Mouse (Mus musculus) forebrain, embryonic 15.5 days (tissue): ENCODE measurements at regions not wholly inside any gene's neighbourhood (a gene's known extent, or its start where the extent isn't known, plus 50 kb on each side); places are given as distances from the start of the nearest gene placed in this dataset.

Source experiments
- ATAC-seq: fragments of 200-750 bp; cut with Nextera tagmentation; replicated peaks from 2 replicates; pipeline ENCODE4 v1.8.0; 2017; ENCODE audit warnings: mild to moderate bottlenecking, moderate TSS enrichment, moderate library complexity
- H3K27ac ChIP-seq: fragments of 300-500 bp; sonication (generic); replicated peaks from 2 replicates; pipeline ENCODE4 v1.5.1; 2015; ENCODE audit warnings: mild to moderate bottlenecking, inconsistent platforms
- H3K27me3 ChIP-seq: fragments of 300-500 bp; sonication (generic); 2 replicates; pipeline ENCODE4 v1.6.1; 2015; ENCODE audit warnings: inconsistent platforms
- H3K36me3 ChIP-seq: fragments of 300-500 bp; sonication (generic); 2 replicates; pipeline ENCODE4 v1.6.1; 2015; ENCODE audit warnings: mild to moderate bottlenecking, inconsistent platforms
- H3K4me1 ChIP-seq: fragments of 300-500 bp; sonication (generic); 2 replicates; pipeline ENCODE4 v1.6.1; 2015; ENCODE audit warnings: inconsistent platforms
- H3K4me2 ChIP-seq: fragments of 300-500 bp; sonication (generic); replicated peaks from 2 replicates; pipeline ENCODE4 v1.6.1; 2015; ENCODE audit warnings: mild to moderate bottlenecking, inconsistent platforms
- H3K4me3 ChIP-seq: fragments of 300-500 bp; sonication (generic); 2 replicates; pipeline ENCODE4 v1.5.1; 2015; ENCODE audit warnings: mild to moderate bottlenecking, inconsistent platforms
- H3K9ac ChIP-seq: fragments of 300-500 bp; sonication (generic); replicated peaks from 2 replicates; pipeline ENCODE4 v1.6.1; 2015; ENCODE audit warnings: mild to moderate bottlenecking, inconsistent platforms
- H3K9me3 ChIP-seq: fragments of 300-500 bp; sonication (generic); 2 replicates; pipeline ENCODE4 v1.6.1; 2016; ENCODE audit warnings: inconsistent platforms
- WGBS: fragments of 180-500 bp; shearing (Covaris S2); methylation state at CpG from one replicate; pipeline ENCODE4 v1.1.7; 2015; ENCODE audit warnings: mixed read lengths; 5-methylcytosine and 5-hydroxymethylcytosine counted together

GRCm38 (mm10) chr15:61927385-61928120 is 1004.7 kb upstream of the A1bg start:
- Histone ChIP-seq H3K27ac (no peak overlapping the region), H3K4me1 (no peaks in the 10 kb centered on the region), H3K4me3 (no peak overlapping the region), H3K27me3 (no peaks in the 10 kb centered on the region), H3K9me3 (no peaks in the 10 kb centered on the region), H3K9ac (no peak overlapping the region), H3K4me2 (no peak overlapping the region), H3K36me3 (no peaks in the 10 kb centered on the region)
- WGBS, result 82% methylated on average over 15 of the region's 15 CpGs
- ATAC-seq, result no peak

GRCm38 (mm10) chr15:61920041-61920440 is 997.2 kb upstream of the A1bg start:
- no peak overlapping the region for H3K4me3 ChIP-seq
- no peak overlapping the region for H3K4me2 ChIP-seq
- no peaks in the 10 kb centered on the region for H3K27me3 ChIP-seq
- WGBS, result 66% methylated on average over 2 of the region's 2 CpGs
- no peak overlapping the region for H3K9ac ChIP-seq
- no peak for ATAC-seq
- no peaks in the 10 kb centered on the region for H3K36me3 ChIP-seq
- no peaks in the 10 kb centered on the region for H3K9me3 ChIP-seq
- no peak overlapping the region for H3K27ac ChIP-seq
- H3K4me1 ChIP-seq, result no peaks in the 10 kb centered on the region

- ATAC-seq, result no peak
- Histone ChIP-seq H3K4me3 (no peak overlapping the region), H3K36me3 (no peaks in the 10 kb centered on the region), H3K9me3 (no peaks in the 10 kb centered on the region), H3K27me3 (no peaks in the 10 kb centered on the region), H3K27ac (no peak overlapping the region), H3K9ac (no peak overlapping the region), H3K4me1 (no peaks in the 10 kb centered on the region), H3K4me2 (no peak overlapping the region)
- 86% methylated on average over 7 of the region's 7 CpGs for WGBS
Observed at GRCm38 (mm10) chr15:61913546-61914160, 990.8 kb upstream of the A1bg start.

GRCm38 (mm10) chr15:61905165-61905845 is 982.5 kb upstream of the A1bg start:
- H3K4me3 ChIP-seq, result no peak overlapping the region
- no peaks in the 10 kb centered on the region for H3K4me1 ChIP-seq
- H3K36me3 ChIP-seq, result no peaks in the 10 kb centered on the region
- no peaks in the 10 kb centered on the region for H3K27me3 ChIP-seq
- WGBS, result 87% methylated on average over 5 of the region's 5 CpGs
- no peak for ATAC-seq
- no peak overlapping the region for H3K9ac ChIP-seq
- no peak overlapping the region for H3K27ac ChIP-seq
- H3K9me3 ChIP-seq, result no peaks in the 10 kb centered on the region
- H3K4me2 ChIP-seq, result no peak overlapping the region

GRCm38 (mm10) chr15:61899809-61900208 is 977.0 kb upstream of the A1bg start:
- Histone ChIP-seq H3K4me2 (no peak overlapping the region), H3K9ac (no peak overlapping the region), H3K4me3 (no peak overlapping the region), H3K4me1 (no peaks in the 10 kb centered on the region), H3K36me3 (no peaks in the 10 kb centered on the region), H3K27ac (no peak overlapping the region), H3K9me3 (no peaks in the 10 kb centered on the region), H3K27me3 (no peaks in the 10 kb centered on the region)
- ATAC-seq, result no peak
- WGBS, result 95% methylated on average over 3 of the region's 3 CpGs

- Histone ChIP-seq H3K9ac (no peak overlapping the region), H3K4me3 (no peak overlapping the region), H3K27ac (no peak overlapping the region), H3K27me3 (no peaks in the 10 kb centered on the region), H3K4me1 (no peaks in the 10 kb centered on the region), H3K36me3 (no peaks in the 10 kb centered on the region), H3K4me2 (no peak overlapping the region), H3K9me3 (no peaks in the 10 kb centered on the region)
- ATAC-seq, result no peak
- WGBS, result 14% methylated on average over 4 of the region's 4 CpGs
Observed at GRCm38 (mm10) chr15:61897566-61897965, 974.8 kb upstream of the A1bg start.

GRCm38 (mm10) chr15:61890330-61890729 is 967.5 kb upstream of the A1bg start:
- no peak overlapping the region for H3K27ac ChIP-seq
- peaks cover 6% of the 10 kb centered on the region for H3K4me1 ChIP-seq
- no peaks in the 10 kb centered on the region for H3K27me3 ChIP-seq
- H3K4me3 ChIP-seq, result no peak overlapping the region
- no peaks in the 10 kb centered on the region for H3K9me3 ChIP-seq
- H3K4me2 ChIP-seq, result no peak overlapping the region
- no peak for ATAC-seq
- no peak overlapping the region for H3K9ac ChIP-seq
- no peaks in the 10 kb centered on the region for H3K36me3 ChIP-seq

- WGBS, result 45% methylated on average over 10 of the region's 10 CpGs
- H3K9ac ChIP-seq, result no peak overlapping the region
- H3K36me3 ChIP-seq, result no peaks in the 10 kb centered on the region
- H3K27ac ChIP-seq, result no peak overlapping the region
- H3K9me3 ChIP-seq, result no peaks in the 10 kb centered on the region
- no peaks in the 10 kb centered on the region for H3K27me3 ChIP-seq
- H3K4me3 ChIP-seq, result no peak overlapping the region
- no peak overlapping the region for H3K4me2 ChIP-seq
- H3K4me1 ChIP-seq, result peaks cover 6% of the 10 kb centered on the region
- peak; percentile 77 for ATAC-seq
Observed at GRCm38 (mm10) chr15:61888569-61889326, 965.9 kb upstream of the A1bg start.

- Histone ChIP-seq H3K27ac (no peak overlapping the region), H3K4me2 (no peak overlapping the region), H3K9me3 (no peaks in the 10 kb centered on the region), H3K27me3 (no peaks in the 10 kb centered on the region), H3K9ac (no peak overlapping the region), H3K36me3 (no peaks in the 10 kb centered on the region), H3K4me1 (no peaks in the 10 kb centered on the region), H3K4me3 (no peak overlapping the region)
- WGBS, result 88% methylated on average over 3 of the region's 3 CpGs
- no peak for ATAC-seq
Observed at GRCm38 (mm10) chr15:61879408-61879807, 956.6 kb upstream of the A1bg start.

GRCm38 (mm10) chr15:61873047-61873446 is 950.2 kb upstream of the A1bg start:
- no peaks in the 10 kb centered on the region for H3K36me3 ChIP-seq
- ATAC-seq, result no peak
- H3K27me3 ChIP-seq, result no peaks in the 10 kb centered on the region
- 0 out of 2 replicates have a peak, but pooled peaks cover 7% of the 10 kb centered on the region for H3K4me1 ChIP-seq
- 29% methylated on average over 2 of the region's 2 CpGs for WGBS
- no peak overlapping the region for H3K4me2 ChIP-seq
- H3K4me3 ChIP-seq, result no peak overlapping the region
- H3K27ac ChIP-seq, result no peak overlapping the region
- no peaks in the 10 kb centered on the region for H3K9me3 ChIP-seq
- no peak overlapping the region for H3K9ac ChIP-seq

GRCm38 (mm10) chr15:61860759-61861158 is 937.9 kb upstream of the A1bg start:
- Histone ChIP-seq H3K36me3 (no peaks in the 10 kb centered on the region), H3K4me2 (no peak overlapping the region), H3K27me3 (no peaks in the 10 kb centered on the region), H3K4me1 (no peaks in the 10 kb centered on the region), H3K27ac (no peak overlapping the region), H3K9me3 (no peaks in the 10 kb centered on the region), H3K4me3 (no peak overlapping the region), H3K9ac (no peak overlapping the region)
- no peak for ATAC-seq
- WGBS, result 90% methylated on average over 6 of the region's 6 CpGs

GRCm38 (mm10) chr15:61855880-61856279 is 933.1 kb upstream of the A1bg start:
- H3K4me1 ChIP-seq, result no peaks in the 10 kb centered on the region
- no peaks in the 10 kb centered on the region for H3K9me3 ChIP-seq

More at GRCm38 (mm10) chr15:61855880-61856279, 933.1 kb upstream of the A1bg start:
- 78% methylated on average over 2 of the region's 2 CpGs for WGBS
- ATAC-seq, result no peak
- no peaks in the 10 kb centered on the region for H3K27me3 ChIP-seq
- H3K27ac ChIP-seq, result no peak overlapping the region
- H3K9ac ChIP-seq, result no peak overlapping the region
- H3K4me3 ChIP-seq, result no peak overlapping the region
- no peak overlapping the region for H3K4me2 ChIP-seq
- H3K36me3 ChIP-seq, result no peaks in the 10 kb centered on the region
